Mouse (Mus musculus) heart, adult 9 months (tissue): Measurements from ENCODE around the gene Thsd4.

ENCODE experiments used
- DNase-seq, 2 experiments: peaks; one replicate each; pipeline ENCODE4 v3.0.0; 2022; ENCODE audit warnings: low spot score in 2 of 2

Thsd4 gene

GRCm38 (mm10) chr9:60521806-60522264 is at the start of gene Thsd4:
Thsd4 (minus strand) TSS chr9:60522046.
- peak; percentile 49 to 53 for DNase-seq

GRCm38 (mm10) chr9:60571041-60571440 is 49.2 kb upstream of the Thsd4 start:
- DNase-seq, result no peak

GRCm38 (mm10) chr9:60569366-60569765 is 47.5 kb upstream of the Thsd4 start:
- no peak for DNase-seq

- no peak for DNase-seq
Measured at GRCm38 (mm10) chr9:60563809-60564208, 42.0 kb upstream of the Thsd4 start.

GRCm38 (mm10) chr9:60562443-60563371 is 40.9 kb upstream of the Thsd4 start:
- DNase-seq, result no peak

- DNase-seq, result peak; percentile 24 to 26
Measured at GRCm38 (mm10) chr9:60561641-60562289, 39.9 kb upstream of the Thsd4 start.

GRCm38 (mm10) chr9:60558507-60558906 is 36.7 kb upstream of the Thsd4 start:
- DNase-seq, result no peak

GRCm38 (mm10) chr9:60551238-60551637 is 29.4 kb upstream of the Thsd4 start:
- DNase-seq, result no peak

GRCm38 (mm10) chr9:60548182-60548581 is 26.3 kb upstream of the Thsd4 start:
- DNase-seq, result peak; percentile 16 to 36

GRCm38 (mm10) chr9:60546169-60546568 is 24.3 kb upstream of the Thsd4 start:
- DNase-seq, result no peak

- DNase-seq, result no peak
Measured at GRCm38 (mm10) chr9:60545361-60546096, 23.7 kb upstream of the Thsd4 start.

GRCm38 (mm10) chr9:60543422-60544015 is 21.7 kb upstream of the Thsd4 start:
- DNase-seq, result no peak

- no peak for DNase-seq
Measured at GRCm38 (mm10) chr9:60530310-60530709, 8.5 kb upstream of the Thsd4 start.

GRCm38 (mm10) chr9:60529348-60530243 is 7.8 kb upstream of the Thsd4 start:
- no peak for DNase-seq

GRCm38 (mm10) chr9:60528269-60528668 is 6.4 kb upstream of the Thsd4 start:
- DNase-seq, result no peak

- no peak for DNase-seq
Measured at GRCm38 (mm10) chr9:60527836-60528235, 6.0 kb upstream of the Thsd4 start.

- no peak for DNase-seq
Measured at GRCm38 (mm10) chr9:60527051-60527450, 5.2 kb upstream of the Thsd4 start.

- DNase-seq, result no peak
Measured at GRCm38 (mm10) chr9:60526195-60526594, 4.3 kb upstream of the Thsd4 start.

- no peak for DNase-seq
Measured at GRCm38 (mm10) chr9:60521143-60521542, 703 bp downstream of the Thsd4 start.

- no peak for DNase-seq
Measured at GRCm38 (mm10) chr9:60519601-60520000, 2.2 kb downstream of the Thsd4 start.

- peak in 1 of 2 experiments; percentile 18 for DNase-seq
Measured at GRCm38 (mm10) chr9:60518216-60518615, 3.6 kb downstream of the Thsd4 start.
